Mouse (Mus musculus) kidney, adult 2 months (tissue): ENCODE measurements around the gene Slc19a3.

Source experiments
- CTCF ChIP-seq: fragments of 200-500 bp; conservative IDR thresholded peaks from 2 replicates; pipeline ENCODE4 v1.5.1; 2011; ENCODE audit warnings: low read depth, mild to moderate bottlenecking, control low read depth, low read length, moderate library complexity, mixed read lengths; ENCODE audit not compliant: insufficient read depth, insufficient read length
- POLR2A ChIP-seq: fragments of 200-500 bp; IDR thresholded peaks from one replicate; pipeline ENCODE4 v1.6.1; 2011; ENCODE audit warnings: low read depth, low read length, control low read depth

GRCm38 (mm10) chr1:82973901-82974300 is 64.3 kb downstream of the Slc19a3 start:
- TF ChIP-seq CTCF, result no peak
- TF ChIP-seq POLR2A, result no peak
